Mouse (Mus musculus) spleen, adult 2 months (tissue): ENCODE results near the gene Camk1d.
"Not testable (repeated sequence)": the region's sequence is repeated elsewhere in the genome, so short reads cannot be mapped to it uniquely, and the experiment has no call there.

ENCODE experiments used
- CTCF ChIP-seq: fragments of 200-500 bp; IDR thresholded peaks from 2 replicates; pipeline ENCODE4 v1.5.1; 2011; ENCODE audit warnings: mild to moderate bottlenecking, inconsistent platforms; ENCODE audit not compliant: insufficient read depth, insufficient read length, insufficient replicate concordance; ENCODE audit errors: extremely low read depth
- POLR2A ChIP-seq: fragments of 200-500 bp; IDR thresholded peaks from 2 replicates; pipeline ENCODE4 v1.6.1; 2011; ENCODE audit warnings: low read depth, low read length, inconsistent platforms

GRCm38 (mm10) chr2:5249199-5249598 is 465.1 kb downstream of the Camk1d start:
- TF ChIP-seq CTCF, POLR2A: not testable (repeated sequence)
